Mouse (Mus musculus) heart, embryonic 11.5 days (tissue): Measurements from ENCODE around the gene Dnah11. TPM values are rescaled to one million over a fixed set of nuclear protein-coding genes. Genes with fewer than 3 reads are reported as not detected.

ENCODE experiments used
- ATAC-seq: fragments of 200-750 bp; cut with Nextera tagmentation; replicated peaks from 2 replicates; pipeline ENCODE4 v1.8.0; 2017; ENCODE audit warnings: moderate library complexity; ENCODE audit not compliant: insufficient number of reproducible peaks, low FRiP score, low TSS enrichment
- H3K27ac ChIP-seq: fragments of 300-500 bp; sonication (generic); 2 replicates; pipeline ENCODE4 v1.5.1; 2014; ENCODE audit warnings: mild to moderate bottlenecking, low read depth, low read length
- H3K27me3 ChIP-seq: fragments of 300-500 bp; sonication (generic); 2 replicates; pipeline ENCODE4 v1.6.1; 2014; ENCODE audit warnings: mild to moderate bottlenecking, low read length, mixed read lengths; ENCODE audit not compliant: control insufficient read depth, insufficient read depth
- H3K36me3 ChIP-seq: fragments of 300-500 bp; sonication (generic); 2 replicates; pipeline ENCODE4 v1.6.1; 2014; ENCODE audit warnings: mild to moderate bottlenecking, low read length, moderate library complexity, mixed read lengths; ENCODE audit not compliant: control insufficient read depth, insufficient read depth
- H3K4me1 ChIP-seq: fragments of 300-500 bp; sonication (generic); 2 replicates; pipeline ENCODE4 v1.6.1; 2014; ENCODE audit warnings: low read length; ENCODE audit not compliant: control insufficient read depth, insufficient read depth
- H3K4me2 ChIP-seq: fragments of 300-500 bp; sonication (generic); 2 replicates; pipeline ENCODE4 v1.6.1; 2014; ENCODE audit warnings: mild to moderate bottlenecking, moderate library complexity
- H3K4me3 ChIP-seq: fragments of 300-500 bp; sonication (generic); 2 replicates; pipeline ENCODE4 v1.5.1; 2014; ENCODE audit warnings: low read depth, low read length
- H3K9ac ChIP-seq: fragments of 300-500 bp; sonication (generic); 2 replicates; pipeline ENCODE4 v1.6.1; 2014; ENCODE audit warnings: mild to moderate bottlenecking, low read depth, low read length, moderate library complexity
- H3K9me3 ChIP-seq: fragments of 300-500 bp; sonication (generic); replicated peaks from 2 replicates; pipeline ENCODE4 v1.6.1; 2016; ENCODE audit warnings: low read length; ENCODE audit not compliant: control insufficient read depth
- WGBS: fragments of 180-500 bp; shearing (Covaris S2); extraction: QIAGEN DNeasy Blood & Tissue Kit; methylation state at CpG from one replicate; pipeline ENCODE4 v1.1.7; 2014; ENCODE audit not compliant: insufficient replicate concordance; 5-methylcytosine and 5-hydroxymethylcytosine counted together
- polyA plus RNA-seq: library from polyadenylated mRNA; unstranded; fragments of >200 nt; fragmentation: Nextera tagmentation; extraction: Ambion mirVana; gene quantifications from 2 replicates; pipeline ENCODE4 v1.2.1, GENCODE M21; 2014

Gene Dnah11
- polyA plus RNA-seq, 1 experiment from 2014 or later: 0.04 TPM

DNA sequence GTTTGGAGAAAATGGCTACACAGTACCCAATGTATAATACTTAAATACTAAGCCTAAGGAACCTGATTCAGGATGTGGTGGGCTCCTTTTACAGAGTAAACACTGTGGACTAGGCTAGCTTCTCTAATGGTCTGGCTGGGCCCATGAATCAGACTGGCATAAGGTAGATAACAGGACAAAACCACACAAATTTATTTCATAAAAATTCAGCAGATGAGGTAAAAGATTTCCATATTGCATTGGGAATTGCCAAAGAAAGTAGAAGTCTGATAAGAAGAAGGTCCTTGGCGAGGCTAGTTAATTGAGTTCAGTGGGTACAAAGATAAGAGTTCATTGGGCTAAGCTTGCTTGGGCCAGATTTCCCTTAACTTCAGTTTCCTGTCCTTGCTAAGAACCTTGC, 358.1 kb downstream of the Dnah11 start:
- H3K9me3 ChIP-seq: no peaks in the 10 kb centered on the region
- H3K9ac ChIP-seq: no peak overlapping the region
- 0 out of 2 replicates have a peak, but pooled peaks cover 2% of the 10 kb centered on the region for H3K27me3 ChIP-seq
- no peak overlapping the region for H3K27ac ChIP-seq
- H3K4me3 ChIP-seq: no peak overlapping the region
- WGBS: 48% methylated on average over 1 of the region's 1 CpGs
- no peaks in the 10 kb centered on the region for H3K36me3 ChIP-seq
- no peak overlapping the region for H3K4me2 ChIP-seq
- ATAC-seq: no peak
- peaks cover 5% of the 10 kb centered on the region; the same call in 1 of the 2 replicates for H3K4me1 ChIP-seq

DNA sequence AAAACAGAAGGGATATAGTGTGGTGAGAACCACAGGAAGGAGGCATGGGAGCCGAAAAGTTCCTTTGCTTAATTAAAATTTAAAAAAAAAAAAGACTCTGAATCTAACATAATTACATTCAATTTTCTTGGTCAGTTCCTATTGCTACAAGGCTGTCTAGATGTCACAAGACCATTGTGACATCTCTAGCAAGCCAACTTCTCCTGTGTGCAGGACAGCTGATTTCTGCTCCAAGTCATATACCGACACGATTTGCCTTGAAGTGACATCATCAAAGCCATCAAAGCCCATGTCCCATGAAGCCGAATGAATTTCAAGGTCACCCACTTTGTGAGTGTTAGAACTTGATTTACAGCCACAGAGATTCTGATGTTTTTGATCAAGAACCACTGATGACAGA, 361.5 kb downstream of the Dnah11 start:
- no peak overlapping the region for H3K9ac ChIP-seq
- H3K9me3 ChIP-seq: no peaks in the 10 kb centered on the region
- no peak overlapping the region for H3K4me2 ChIP-seq
- no peaks in the 10 kb centered on the region for H3K36me3 ChIP-seq
- H3K27me3 ChIP-seq: 0 out of 2 replicates have a peak, but pooled peaks cover 2% of the 10 kb centered on the region
- no peak overlapping the region for H3K4me3 ChIP-seq
- no peak for ATAC-seq
- WGBS: 84% methylated on average over 4 of the region's 4 CpGs
- H3K27ac ChIP-seq: no peak overlapping the region
- no peaks in the 10 kb centered on the region for H3K4me1 ChIP-seq

DNA sequence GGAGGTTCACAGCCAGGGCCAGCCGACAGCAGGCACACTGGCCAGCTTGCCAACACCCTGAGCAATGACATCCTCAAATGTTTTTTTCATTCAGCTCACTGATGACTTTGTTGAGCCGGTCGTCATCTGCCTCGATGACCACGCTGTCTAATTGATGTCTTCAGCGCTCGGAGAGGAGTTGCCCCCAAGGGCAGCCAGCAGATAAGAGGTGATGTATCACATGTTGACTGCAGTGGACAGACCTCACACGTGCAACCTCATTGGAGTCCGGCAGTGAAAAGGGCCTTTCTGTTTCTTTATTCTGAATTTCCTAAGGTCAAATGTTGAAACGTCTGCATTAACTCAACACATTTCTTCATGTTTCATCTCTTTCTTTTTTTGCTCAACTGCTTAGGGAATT, 363.5 kb downstream of the Dnah11 start:
- Histone ChIP-seq H3K9me3 (no peaks in the 10 kb centered on the region), H3K4me2 (no peak overlapping the region), H3K27me3 (0 out of 2 replicates have a peak, but pooled peaks cover 2% of the 10 kb centered on the region), H3K9ac (no peak overlapping the region), H3K27ac (no peak overlapping the region), H3K36me3 (no peaks in the 10 kb centered on the region), H3K4me1 (no peaks in the 10 kb centered on the region), H3K4me3 (no peak overlapping the region)
- peak; percentile 46; the same call in 1 of the 2 replicates for ATAC-seq
- WGBS: 23% methylated on average over 10 of the region's 10 CpGs

DNA sequence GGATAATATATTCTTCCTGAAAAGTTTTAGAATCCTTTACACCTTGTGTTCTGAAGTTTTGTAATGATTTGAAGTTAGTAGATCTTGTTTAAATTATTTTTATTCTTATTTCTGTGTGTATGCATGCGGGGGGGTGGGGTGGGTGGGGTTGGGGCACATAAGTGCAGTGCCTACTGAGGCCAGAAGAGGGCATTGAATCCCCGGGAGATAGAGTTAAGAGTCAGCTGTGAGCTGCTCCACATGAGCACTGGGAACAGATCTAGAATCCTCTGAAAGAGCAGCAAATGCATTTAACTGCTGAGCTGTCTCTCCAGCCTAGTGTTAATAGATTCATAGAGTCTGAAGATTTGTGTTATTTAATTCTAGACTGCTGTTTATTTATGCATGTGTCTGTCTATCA, 364.2 kb downstream of the Dnah11 start:
- ATAC-seq: no peak
- Histone ChIP-seq H3K9me3 (no peaks in the 10 kb centered on the region), H3K9ac (no peak overlapping the region), H3K27me3 (no peaks in the 10 kb centered on the region), H3K4me1 (no peaks in the 10 kb centered on the region), H3K27ac (no peak overlapping the region), H3K36me3 (no peaks in the 10 kb centered on the region), H3K4me2 (no peak overlapping the region), H3K4me3 (no peak overlapping the region)
- WGBS: 72% methylated on average over 2 of the region's 2 CpGs

DNA sequence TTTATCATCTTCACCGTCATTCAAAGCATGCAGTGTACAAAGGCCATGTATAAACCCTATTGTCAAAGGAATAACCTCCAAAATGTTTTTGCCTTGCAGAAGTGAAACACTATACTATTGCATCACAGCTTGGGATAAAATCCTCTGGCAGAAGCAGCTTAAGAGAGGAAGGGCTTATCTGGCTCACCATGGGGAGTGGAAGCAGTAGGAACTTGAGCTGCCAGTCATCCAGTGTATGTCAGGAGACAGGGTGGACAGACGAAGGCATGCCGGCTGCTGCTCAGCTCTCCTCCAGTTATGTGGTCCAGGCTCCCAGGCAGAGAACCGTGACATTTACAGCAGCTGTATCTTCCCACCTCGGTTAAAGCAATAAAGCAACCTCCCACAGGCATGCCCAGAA, 366.7 kb downstream of the Dnah11 start:
- WGBS: 33% methylated on average over 5 of the region's 5 CpGs
- ATAC-seq: no peak
- H3K27ac ChIP-seq: no peak overlapping the region
- no peak overlapping the region for H3K9ac ChIP-seq
- H3K4me2 ChIP-seq: no peak overlapping the region
- H3K9me3 ChIP-seq: no peaks in the 10 kb centered on the region
- H3K36me3 ChIP-seq: no peaks in the 10 kb centered on the region
- H3K27me3 ChIP-seq: no peaks in the 10 kb centered on the region
- H3K4me1 ChIP-seq: no peaks in the 10 kb centered on the region
- H3K4me3 ChIP-seq: no peak overlapping the region

DNA sequence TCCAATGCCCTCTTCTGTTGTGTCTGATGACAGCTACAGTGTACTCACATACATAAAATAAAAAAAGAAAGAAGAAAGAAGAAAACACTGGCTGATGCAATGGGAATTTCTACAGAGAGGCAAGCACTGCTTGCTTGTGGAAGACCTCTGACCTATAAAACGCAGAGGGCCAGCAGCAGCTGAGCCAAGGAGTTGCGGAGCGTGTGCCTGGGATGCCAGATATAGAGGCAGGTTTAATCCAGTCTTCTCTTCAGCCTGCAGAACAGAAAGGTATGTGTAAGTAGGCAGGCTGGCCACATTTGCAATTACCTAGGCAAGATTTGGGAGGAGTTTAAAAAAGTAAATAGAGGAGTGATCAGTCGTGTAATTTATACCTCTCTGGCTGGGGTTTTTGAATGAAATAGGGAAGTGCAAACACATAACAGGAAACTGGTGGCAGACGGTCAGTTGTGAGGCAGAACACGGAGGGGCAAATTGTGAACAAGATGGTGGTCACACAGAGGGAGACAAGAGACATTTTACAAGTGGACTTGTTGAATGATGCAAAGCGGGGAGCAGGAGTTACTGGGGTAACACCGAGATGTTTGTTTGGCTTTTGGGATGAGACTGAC, 367.4 kb downstream of the Dnah11 start:
- H3K4me3 ChIP-seq: no peak overlapping the region
- H3K9me3 ChIP-seq: no peaks in the 10 kb centered on the region
- no peaks in the 10 kb centered on the region for H3K27me3 ChIP-seq
- H3K4me1 ChIP-seq: no peaks in the 10 kb centered on the region
- ATAC-seq: no peak
- 64% methylated on average over 8 of the region's 8 CpGs for WGBS
- H3K9ac ChIP-seq: no peak overlapping the region
- H3K36me3 ChIP-seq: no peaks in the 10 kb centered on the region
- H3K4me2 ChIP-seq: no peak overlapping the region
- H3K27ac ChIP-seq: no peak overlapping the region

DNA sequence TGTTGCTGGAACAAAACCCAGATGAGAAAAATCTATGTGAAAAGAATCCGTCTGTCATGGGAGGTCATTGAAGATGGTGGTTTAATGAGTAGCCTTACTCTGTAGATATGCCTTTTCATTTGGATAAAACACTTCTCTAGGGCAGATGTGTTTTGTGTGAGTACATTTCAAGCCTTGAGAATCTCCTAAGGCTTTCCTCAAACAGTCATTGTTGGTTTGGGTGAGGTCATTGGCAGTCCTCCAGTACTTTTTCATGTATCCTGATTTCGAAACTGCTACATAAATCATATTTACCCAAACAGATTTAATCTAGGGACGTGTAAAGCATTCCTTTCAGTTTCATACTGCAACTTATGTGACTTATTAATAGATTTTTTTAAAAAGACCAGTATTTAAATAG, 370.5 kb downstream of the Dnah11 start:
- Histone ChIP-seq H3K4me2 (no peak overlapping the region), H3K4me1 (no peaks in the 10 kb centered on the region), H3K27ac (no peak overlapping the region), H3K9ac (no peak overlapping the region), H3K9me3 (no peaks in the 10 kb centered on the region), H3K36me3 (no peaks in the 10 kb centered on the region), H3K4me3 (no peak overlapping the region), H3K27me3 (no peaks in the 10 kb centered on the region)
- no peak for ATAC-seq
- 75% methylated on average over 3 of the region's 3 CpGs for WGBS

Other genes starting within 250 kb of the Dnah11 start
- 9.4 and 11.1 TPM in 2 replicates for gene Sp4, start 102.4 kb upstream of the Dnah11 start, polyA plus RNA-seq